Mouse (Mus musculus) neural tube, embryonic 15.5 days (tissue): ENCODE measurements around the gene Pias1. TPM values are rescaled to one million over a fixed set of nuclear protein-coding genes. Genes with fewer than 3 reads are reported as not detected.
A peak's percentile ranks its signal among the peaks of the same experiment; 100 is the strongest.

ENCODE experiments used
- ATAC-seq: fragments of 200-750 bp; cut with Nextera tagmentation; 2 replicates; pipeline ENCODE4 v1.8.0; 2017; ENCODE audit warnings: mild to moderate bottlenecking, moderate TSS enrichment, moderate library complexity; ENCODE audit not compliant: low FRiP score
- H3K27ac ChIP-seq: fragments of 300-500 bp; sonication (generic); replicated peaks from 2 replicates; pipeline ENCODE4 v1.5.1; 2015; ENCODE audit warnings: mild to moderate bottlenecking, inconsistent platforms
- H3K27me3 ChIP-seq: fragments of 300-500 bp; sonication (generic); replicated peaks from 2 replicates; pipeline ENCODE4 v1.6.1; 2015; ENCODE audit warnings: inconsistent platforms
- H3K36me3 ChIP-seq: fragments of 300-500 bp; sonication (generic); 2 replicates; pipeline ENCODE4 v1.6.1; 2015; ENCODE audit warnings: inconsistent platforms
- H3K4me1 ChIP-seq: fragments of 300-500 bp; sonication (generic); 2 replicates; pipeline ENCODE4 v1.6.1; 2015; ENCODE audit warnings: inconsistent platforms
- H3K4me2 ChIP-seq: fragments of 300-500 bp; sonication (generic); 2 replicates; pipeline ENCODE4 v1.6.1; 2015; ENCODE audit warnings: inconsistent platforms, mild to moderate bottlenecking, moderate library complexity
- H3K4me3 ChIP-seq: fragments of 300-500 bp; sonication (generic); replicated peaks from 2 replicates; pipeline ENCODE4 v1.5.1; 2015; ENCODE audit warnings: mild to moderate bottlenecking, inconsistent platforms
- H3K9ac ChIP-seq: fragments of 300-500 bp; sonication (generic); replicated peaks from 2 replicates; pipeline ENCODE4 v1.6.1; 2015; ENCODE audit warnings: mild to moderate bottlenecking, inconsistent platforms
- H3K9me3 ChIP-seq: fragments of 300-500 bp; sonication (generic); replicated peaks from 2 replicates; pipeline ENCODE4 v1.6.1; 2016; ENCODE audit warnings: inconsistent platforms
- WGBS: fragments of 180-500 bp; shearing (Covaris S2); methylation state at CpG from one replicate; pipeline ENCODE4 v1.1.7; 2015; ENCODE audit warnings: mixed read lengths; 5-methylcytosine and 5-hydroxymethylcytosine counted together
- polyA plus RNA-seq: library from polyadenylated mRNA; unstranded; fragments of >200 nt; fragmentation: Nextera tagmentation; extraction: Ambion mirVana; gene quantifications from 2 replicates; pipeline ENCODE4 v1.2.1, GENCODE M21; 2015

Pias1 gene
- polyA plus RNA-seq, 1 experiment from 2014 or later, result 51.7 TPM

DNA sequence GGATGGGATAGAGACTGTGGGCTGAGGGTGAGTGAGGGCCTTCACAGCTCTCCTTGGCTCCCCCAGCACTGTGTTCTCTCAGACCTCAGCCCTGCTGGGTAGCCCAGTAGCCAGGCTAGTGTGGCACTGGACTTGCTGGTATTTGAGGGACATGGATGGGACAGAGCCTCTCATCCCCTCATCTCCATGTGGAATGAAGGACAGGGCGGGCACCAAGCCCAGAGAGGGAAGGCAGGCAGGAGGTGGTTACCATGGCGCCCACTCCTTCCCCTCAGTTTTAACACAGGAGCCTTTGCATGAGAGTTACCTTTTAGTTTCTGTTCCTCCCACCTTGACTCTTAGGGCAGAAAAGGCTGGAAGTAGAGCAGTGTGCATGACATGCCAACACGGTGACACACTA is 139.1 kb downstream of the Pias1 start:
- Histone ChIP-seq H3K36me3 (no peaks in the 10 kb centered on the region), H3K27me3 (no peaks in the 10 kb centered on the region), H3K9ac (no peak overlapping the region), H3K4me3 (no peak overlapping the region), H3K27ac (no peak overlapping the region), H3K9me3 (no peaks in the 10 kb centered on the region), H3K4me1 (peaks cover 6% of the 10 kb centered on the region), H3K4me2 (no peak overlapping the region)
- 85% methylated on average over 3 of the region's 3 CpGs for WGBS
- ATAC-seq, result no peak

DNA sequence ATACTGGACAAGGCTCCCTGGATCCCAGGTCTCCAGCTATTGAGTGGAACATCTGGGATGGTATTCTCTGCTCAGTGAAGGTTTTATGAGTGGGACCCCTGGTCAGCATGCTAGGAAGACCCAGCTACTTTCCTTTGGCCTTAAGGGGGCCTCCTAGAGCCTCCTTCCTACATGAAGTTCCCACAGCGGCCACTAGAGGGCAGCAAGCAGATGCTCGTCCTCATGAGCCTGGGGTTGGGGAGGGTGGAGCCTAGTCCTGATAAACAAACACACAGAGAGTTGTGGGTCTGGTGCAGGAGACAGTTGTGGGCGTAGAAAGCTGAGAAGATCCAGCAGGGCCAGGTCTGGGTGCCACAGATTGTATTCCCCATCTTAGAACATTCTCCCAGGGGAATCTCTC is 140.0 kb downstream of the Pias1 start:
- Histone ChIP-seq H3K9me3 (no peaks in the 10 kb centered on the region), H3K27me3 (no peaks in the 10 kb centered on the region), H3K9ac (no peak overlapping the region), H3K4me3 (no peak overlapping the region), H3K27ac (no peak overlapping the region), H3K4me1 (peaks cover 6% of the 10 kb centered on the region), H3K36me3 (no peaks in the 10 kb centered on the region), H3K4me2 (no peak overlapping the region)
- ATAC-seq, result no peak; the same call in 1 of the 2 replicates
- WGBS, result 3% methylated on average over 3 of the region's 3 CpGs

DNA sequence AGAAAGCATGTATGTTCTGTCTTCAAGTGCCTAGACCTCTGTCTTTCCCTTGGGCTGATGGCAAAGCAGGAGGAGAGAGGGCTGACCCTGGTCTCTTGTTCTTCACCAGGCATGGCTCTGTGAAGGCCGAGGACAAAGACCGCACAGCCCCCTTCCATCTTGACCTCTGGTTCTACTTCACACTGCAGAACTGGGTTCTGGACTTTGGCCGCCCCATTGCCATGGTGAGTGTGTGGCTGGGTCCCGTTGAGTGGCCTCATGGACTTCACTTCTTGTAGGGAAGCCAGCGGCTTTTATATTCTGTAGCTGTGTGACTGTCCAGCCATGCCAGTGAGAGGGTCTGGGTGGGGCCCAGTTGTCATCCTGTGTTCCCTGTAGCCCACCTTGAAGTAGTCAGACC is 143.3 kb downstream of the Pias1 start:
- no peak overlapping the region for H3K9ac ChIP-seq
- H3K36me3 ChIP-seq, result no peaks in the 10 kb centered on the region
- peaks cover 11% of the 10 kb centered on the region for H3K4me1 ChIP-seq
- no peaks in the 10 kb centered on the region for H3K27me3 ChIP-seq
- no peak for ATAC-seq
- H3K4me3 ChIP-seq, result no peak overlapping the region
- H3K9me3 ChIP-seq, result no peaks in the 10 kb centered on the region
- H3K27ac ChIP-seq, result no peak overlapping the region
- no peak overlapping the region for H3K4me2 ChIP-seq
- WGBS, result 96% methylated on average over 5 of the region's 5 CpGs

DNA sequence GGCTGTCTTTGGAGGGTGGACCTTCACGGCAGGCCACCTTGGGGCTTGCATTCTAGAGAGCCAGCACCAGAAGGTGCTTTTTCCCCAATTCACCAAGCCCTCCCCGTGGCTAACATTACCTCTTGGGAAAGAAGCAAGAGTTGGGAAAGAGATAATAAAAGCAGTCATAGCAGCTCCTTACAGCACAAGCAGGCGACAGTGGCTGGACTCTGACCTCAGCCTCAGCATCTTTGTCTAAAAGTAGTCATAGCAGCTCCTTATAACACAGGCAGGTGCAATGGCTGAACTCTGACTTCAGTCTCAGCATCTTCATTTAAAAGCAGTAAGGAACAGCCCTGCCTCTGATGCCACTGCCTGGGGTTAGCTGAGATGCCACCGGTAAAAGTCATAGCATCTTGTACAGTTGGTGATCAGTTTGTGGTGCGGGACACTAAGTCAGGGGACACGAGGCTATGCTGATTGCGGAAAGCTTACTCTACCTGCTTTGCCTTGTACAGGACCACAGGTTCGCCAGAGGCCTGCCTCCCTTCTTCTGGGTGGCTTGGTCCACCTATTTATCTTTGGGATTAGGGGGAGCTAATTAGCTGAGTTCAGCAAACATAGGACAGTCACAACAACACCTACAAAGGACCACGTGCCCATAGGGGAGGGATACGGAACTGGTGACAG is 144.2 kb downstream of the Pias1 start:
- Histone ChIP-seq H3K36me3 (no peaks in the 10 kb centered on the region), H3K9ac (no peak overlapping the region), H3K27ac (no peak overlapping the region), H3K9me3 (no peaks in the 10 kb centered on the region), H3K4me2 (no peak overlapping the region), H3K4me3 (no peak overlapping the region), H3K4me1 (peaks cover 17% of the 10 kb centered on the region), H3K27me3 (no peaks in the 10 kb centered on the region)
- WGBS, result 85% methylated on average over 10 of the region's 10 CpGs
- ATAC-seq, result no peak

DNA sequence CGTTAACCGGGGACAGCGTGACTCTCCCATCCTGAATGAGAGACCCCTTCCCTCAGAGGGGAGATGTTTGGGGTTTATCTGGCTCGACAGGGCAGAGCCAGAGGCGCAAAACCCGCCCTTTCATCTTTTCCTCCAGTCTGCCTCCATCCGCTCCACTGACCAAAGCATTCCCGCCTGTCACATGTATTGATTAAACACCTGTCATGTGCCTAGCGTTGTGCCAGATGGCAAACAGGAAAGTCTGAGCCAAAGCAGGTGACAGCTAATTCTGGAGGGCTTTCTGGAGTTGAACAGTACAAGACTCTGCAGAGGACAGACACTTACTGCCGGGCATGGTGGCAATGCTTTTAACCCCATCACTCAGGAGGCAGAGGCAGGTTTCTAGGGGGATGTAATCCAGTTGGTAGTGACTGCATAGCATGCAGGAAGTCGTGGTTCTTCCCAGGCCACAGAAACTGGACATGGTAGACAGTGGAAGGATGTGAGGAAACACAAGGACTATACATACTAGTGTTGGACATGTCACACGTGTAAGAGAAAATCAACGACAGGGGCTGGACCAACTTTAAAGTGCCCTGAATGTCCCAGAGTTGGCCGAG is 148.5 kb downstream of the Pias1 start:
- Histone ChIP-seq H3K4me3 (peak overlapping the region; percentile 66), H3K27ac (peak overlapping the region; percentile 82), H3K9me3 (no peaks in the 10 kb centered on the region), H3K4me2 (peak overlapping the region; percentile 91), H3K36me3 (no peaks in the 10 kb centered on the region), H3K9ac (peak overlapping the region; percentile 75), H3K27me3 (no peaks in the 10 kb centered on the region), H3K4me1 (peaks cover 11% of the 10 kb centered on the region)
- ATAC-seq, result peak; percentile 9
- WGBS, result 15% methylated on average over 14 of the region's 14 CpGs

DNA sequence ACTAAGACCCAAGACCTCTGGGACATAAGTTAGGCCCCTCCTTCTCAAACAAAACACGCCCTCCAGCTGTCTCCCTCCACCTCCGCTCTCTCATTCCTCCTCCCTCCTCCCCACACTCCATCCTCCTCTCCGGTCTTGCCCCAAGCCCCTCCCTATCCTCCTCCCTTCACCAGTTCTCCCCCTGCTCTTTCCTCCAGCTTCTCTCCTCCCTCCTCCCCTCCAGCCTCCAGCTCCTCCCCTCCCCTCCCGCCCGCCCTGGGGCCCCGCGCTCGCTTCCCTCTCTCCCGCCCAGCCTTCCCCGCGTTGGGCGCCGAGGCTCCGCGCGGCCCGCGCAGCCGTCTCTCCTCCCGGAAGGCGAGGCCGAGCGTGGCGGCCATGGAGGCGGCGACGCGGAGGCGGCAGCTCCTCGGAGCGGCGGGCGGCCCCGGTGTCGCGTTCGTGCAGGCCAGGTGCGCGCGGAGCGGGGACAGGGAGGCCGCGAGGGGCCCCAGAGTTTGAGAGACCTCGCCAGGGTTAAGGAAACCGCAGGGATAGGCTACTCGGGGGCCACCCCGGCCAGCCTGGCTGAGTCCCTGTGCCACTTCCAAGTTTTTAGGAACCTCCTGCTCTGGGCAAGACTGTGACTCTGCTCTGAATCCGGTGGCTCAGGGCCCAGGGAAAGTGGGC is 149.1 kb downstream of the Pias1 start, which contains the start of gene Cln6:
Gene Cln6, plus strand, starts transcription at position 280 of the 666 bp plus-strand sequence.
- peak; percentile 86 for ATAC-seq
- Histone ChIP-seq H3K4me2 (peak within 1 kb of the TSS; percentile 91), H3K4me3 (peak within 1 kb of the TSS; percentile 66), H3K36me3 (no peaks in the 10 kb centered on the region), H3K4me1 (peaks cover 11% of the 10 kb centered on the region), H3K27ac (peak within 1 kb of the TSS; percentile 82), H3K9me3 (no peaks in the 10 kb centered on the region), H3K9ac (peak within 1 kb of the TSS; percentile 75), H3K27me3 (no peaks in the 10 kb centered on the region)
- under 1% methylated on average over 38 of the region's 48 CpGs for WGBS

DNA sequence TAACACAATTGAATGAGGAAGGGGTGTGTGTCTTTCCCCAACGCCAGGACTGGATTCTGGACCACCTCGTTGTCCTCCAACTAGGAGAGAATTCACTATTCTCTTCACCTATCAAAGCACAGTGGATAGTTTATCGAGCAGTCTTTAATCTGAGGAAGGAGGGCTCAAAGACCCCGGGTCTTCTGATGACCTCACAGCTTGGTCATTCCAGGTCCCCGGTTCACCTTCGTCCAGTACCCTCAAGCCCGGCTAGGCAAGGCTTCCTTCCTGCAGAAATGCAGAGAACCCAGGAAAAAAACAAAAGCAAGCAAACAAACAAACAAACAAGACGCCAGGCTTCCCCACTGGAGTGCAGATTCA is 149.6 kb downstream of the Pias1 start:
- Histone ChIP-seq H3K4me3 (peak overlapping the region; percentile 66), H3K27ac (peak overlapping the region; percentile 60), H3K9ac (no peak overlapping the region)

DNA sequence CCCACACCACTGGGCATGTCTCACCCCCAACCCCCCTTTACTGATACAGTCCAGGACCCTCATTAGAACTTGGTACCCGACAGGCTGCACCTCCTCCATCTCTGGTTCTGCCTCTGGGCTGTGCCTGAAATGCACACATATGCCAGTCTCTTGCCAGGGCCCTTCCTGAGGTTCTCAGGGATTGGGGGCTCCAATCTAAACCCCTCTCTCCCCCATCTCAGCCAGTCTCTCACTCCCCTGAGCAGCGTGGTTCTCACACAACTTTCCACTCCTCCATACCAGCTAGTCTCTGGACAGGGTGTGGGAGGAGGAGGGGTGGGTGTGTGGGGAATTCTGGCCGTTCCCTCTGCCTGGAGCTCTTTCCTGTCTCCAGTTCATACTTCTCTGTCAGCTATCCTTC is 150.1 kb downstream of the Pias1 start:
- WGBS, result 52% methylated on average over 3 of the region's 3 CpGs
- no peak overlapping the region for H3K4me2 ChIP-seq
- peaks cover 11% of the 10 kb centered on the region for H3K4me1 ChIP-seq
- ATAC-seq, result no peak
- H3K9ac ChIP-seq, result no peak overlapping the region
- no peaks in the 10 kb centered on the region for H3K27me3 ChIP-seq
- H3K4me3 ChIP-seq, result no peak overlapping the region
- peak overlapping the region; percentile 60; the same call in 1 of the 2 replicates for H3K27ac ChIP-seq
- H3K36me3 ChIP-seq, result no peaks in the 10 kb centered on the region
- H3K9me3 ChIP-seq, result no peaks in the 10 kb centered on the region

More for the DNA sequence above, 149.6 kb downstream of the Pias1 start:
- no peaks in the 10 kb centered on the region for H3K9me3 ChIP-seq
- H3K36me3 ChIP-seq, result no peaks in the 10 kb centered on the region
- WGBS, result 21% methylated on average over 8 of the region's 8 CpGs
- H3K27me3 ChIP-seq, result no peaks in the 10 kb centered on the region
- peak; percentile 30; the same call in 1 of the 2 replicates for ATAC-seq
- H3K4me1 ChIP-seq, result peaks cover 11% of the 10 kb centered on the region
- H3K4me2 ChIP-seq, result peak overlapping the region; percentile 91

DNA sequence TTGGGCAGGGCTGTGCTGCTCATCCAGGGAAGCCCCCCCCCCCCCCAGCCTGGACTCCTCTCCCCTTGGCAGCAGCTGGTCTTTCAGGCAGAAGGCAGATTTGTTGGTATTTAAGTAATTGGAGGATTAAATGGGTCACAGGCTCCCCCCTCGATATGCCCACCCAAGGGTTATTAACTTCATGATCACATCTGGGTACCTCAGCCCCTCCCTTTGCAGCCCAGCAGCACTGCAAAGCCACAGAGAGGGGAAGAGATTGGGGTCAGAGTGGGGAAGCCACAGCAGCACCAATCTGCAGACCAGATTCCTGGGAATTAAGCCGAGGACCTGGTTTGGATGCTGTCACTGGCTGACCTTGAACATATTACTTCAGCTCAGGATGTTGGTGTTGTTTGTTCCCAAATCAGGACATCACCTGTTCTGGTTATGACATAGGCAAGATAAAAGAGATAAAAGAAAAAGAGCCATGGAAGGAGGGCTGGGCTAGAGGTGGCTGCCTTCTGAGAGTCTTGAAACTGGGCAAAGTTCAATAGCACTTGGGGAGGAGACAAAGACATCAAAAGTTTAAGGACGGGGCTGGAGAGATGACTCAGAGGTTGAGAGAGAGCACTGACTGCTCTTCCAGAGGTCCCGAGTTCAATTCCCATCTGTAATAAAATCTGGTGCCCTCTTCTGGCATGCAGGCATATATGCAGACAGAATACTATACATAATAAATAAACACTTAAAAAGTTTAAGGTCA is 151.8 kb downstream of the Pias1 start:
- no peak overlapping the region for H3K4me2 ChIP-seq
- no peaks in the 10 kb centered on the region for H3K36me3 ChIP-seq
- H3K9ac ChIP-seq, result no peak overlapping the region
- H3K4me1 ChIP-seq, result peaks cover 11% of the 10 kb centered on the region
- 34% methylated on average over 4 of the region's 4 CpGs for WGBS
- H3K9me3 ChIP-seq, result no peaks in the 10 kb centered on the region
- no peak overlapping the region for H3K4me3 ChIP-seq
- ATAC-seq, result no peak
- no peak overlapping the region for H3K27ac ChIP-seq
- no peaks in the 10 kb centered on the region for H3K27me3 ChIP-seq

DNA sequence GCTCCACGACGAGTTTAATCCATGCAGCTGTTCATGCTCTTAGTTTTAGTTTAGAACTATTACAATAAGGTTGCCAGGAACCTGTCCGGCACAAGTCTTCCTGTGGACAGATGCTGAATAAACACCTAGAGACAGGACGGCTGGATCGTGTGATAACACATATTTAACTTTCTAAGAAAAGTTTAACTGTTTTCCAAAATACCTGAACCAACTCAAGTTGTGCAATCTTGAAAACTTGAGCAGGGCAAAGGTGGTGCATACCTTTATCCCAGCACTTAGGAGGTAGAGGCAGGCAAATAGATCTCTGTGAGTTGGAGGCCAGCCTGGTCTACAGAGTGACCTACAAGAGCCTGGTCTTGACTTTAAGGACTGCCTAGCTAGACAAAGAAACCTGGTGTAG is 152.8 kb downstream of the Pias1 start:
- no peak overlapping the region for H3K4me2 ChIP-seq
- no peaks in the 10 kb centered on the region for H3K27me3 ChIP-seq
- no peak for ATAC-seq
- 81% methylated on average over 5 of the region's 5 CpGs for WGBS
- no peak overlapping the region for H3K27ac ChIP-seq
- H3K36me3 ChIP-seq, result no peaks in the 10 kb centered on the region
- H3K4me1 ChIP-seq, result peaks cover 10% of the 10 kb centered on the region
- H3K4me3 ChIP-seq, result no peak overlapping the region
- H3K9me3 ChIP-seq, result no peaks in the 10 kb centered on the region
- no peak overlapping the region for H3K9ac ChIP-seq

DNA sequence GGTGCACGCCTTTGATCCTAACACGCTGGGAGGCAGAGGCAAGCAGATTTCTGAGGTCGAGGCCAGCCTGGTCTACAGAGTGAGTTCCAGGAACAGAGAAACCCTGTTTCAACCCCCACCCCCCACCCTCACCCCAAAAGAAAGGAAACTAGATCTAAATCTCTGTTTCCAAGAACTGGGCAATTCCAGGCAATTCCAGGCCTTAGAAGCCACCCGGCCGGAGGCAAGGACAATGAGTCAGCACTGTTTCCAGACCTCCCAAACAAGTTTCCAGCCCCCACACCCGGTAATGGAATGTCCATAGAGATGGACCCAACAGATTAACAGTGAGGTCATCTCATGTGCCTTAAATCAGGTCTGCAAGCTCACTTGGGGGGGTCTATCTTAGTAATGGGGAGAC is 157.8 kb downstream of the Pias1 start:
- Histone ChIP-seq H3K36me3 (no peaks in the 10 kb centered on the region), H3K27ac (no peak overlapping the region), H3K4me1 (peaks cover 25% of the 10 kb centered on the region), H3K27me3 (no peaks in the 10 kb centered on the region), H3K9ac (no peak overlapping the region), H3K4me3 (no peak overlapping the region), H3K9me3 (no peaks in the 10 kb centered on the region), H3K4me2 (no peak overlapping the region)
- no peak for ATAC-seq
- WGBS, result 80% methylated on average over 6 of the region's 6 CpGs
